Mouse (Mus musculus) frontal cortex, postnatal 25 days (tissue): ENCODE data around the gene Chtop.

Experiments used
- DNase-seq, 2 experiments: peaks; one replicate each; pipeline ENCODE4 v3.0.0; 2022; ENCODE audit warnings: low spot score in 2 of 2

The Chtop gene

GRCm38 (mm10) chr3:90508950-90509746 is at the start of gene Chtop:
TSS of gene Chtop (minus strand) at chr3:90509498.
- DNase-seq: peak; percentile 98 to 99

- no peak for DNase-seq
Observed at GRCm38 (mm10) chr3:90555954-90556353, 46.7 kb upstream of the Chtop start.

DNA sequence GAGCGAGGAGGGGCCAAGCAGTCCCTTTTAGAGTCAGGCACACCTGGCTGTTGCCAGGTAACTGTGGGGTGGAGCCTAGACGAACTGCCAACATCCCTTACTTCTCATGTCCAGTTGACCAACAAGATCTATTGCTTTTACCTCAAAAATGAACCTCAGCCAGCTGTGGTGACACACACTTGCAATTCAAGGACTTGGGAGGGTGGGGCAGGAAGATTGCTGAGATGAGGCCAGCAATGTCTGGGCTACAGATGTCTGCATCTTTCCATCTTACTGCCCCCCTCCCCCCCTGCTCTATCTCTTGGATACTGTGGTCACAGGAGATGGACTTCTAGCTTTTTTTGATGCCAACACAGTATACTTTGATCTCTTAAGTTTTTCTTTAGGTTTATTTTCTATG is 42.9 kb upstream of the Chtop start:
- no peak for DNase-seq

DNA sequence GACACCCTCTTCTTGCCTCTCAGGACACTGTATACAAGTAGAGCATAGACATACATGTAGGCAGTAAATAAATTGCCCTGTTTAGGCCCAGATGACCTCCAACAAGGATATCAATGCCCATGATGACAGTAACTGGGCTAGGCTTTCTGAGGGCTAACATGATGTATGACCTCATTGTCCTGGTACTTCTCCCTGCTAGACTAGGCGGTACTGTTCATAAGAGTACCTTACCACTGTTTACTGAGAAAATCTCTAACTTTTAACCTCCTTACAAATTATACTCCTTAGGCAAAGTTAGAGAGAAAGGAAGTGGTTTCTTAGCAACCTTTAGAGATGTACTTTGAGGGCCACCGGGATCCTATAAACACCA is 41.1 kb upstream of the Chtop start:
- no peak for DNase-seq

GRCm38 (mm10) chr3:90549676-90550420 is 40.5 kb upstream of the Chtop start:
- DNase-seq: no peak

DNA sequence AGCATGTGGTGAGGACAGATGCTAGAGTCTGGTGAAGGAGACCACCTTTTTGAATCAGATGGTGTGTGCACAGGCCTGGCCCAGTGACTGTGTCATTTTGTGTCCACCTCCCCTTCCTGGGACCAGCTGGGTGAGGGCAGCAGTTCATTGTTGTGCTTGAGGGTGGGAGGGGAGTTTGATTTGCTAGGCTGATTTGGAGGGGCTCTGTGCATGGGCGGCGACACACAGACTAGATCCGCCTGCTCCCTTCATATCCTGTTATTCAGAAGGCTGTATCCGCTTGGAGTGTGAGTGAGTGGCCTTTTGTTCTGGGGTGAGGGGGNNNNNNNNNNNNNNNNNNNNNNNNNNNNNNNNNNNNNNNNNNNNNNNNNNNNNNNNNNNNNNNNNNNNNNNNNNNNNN is 31.6 kb upstream of the Chtop start:
- no peak for DNase-seq

DNA sequence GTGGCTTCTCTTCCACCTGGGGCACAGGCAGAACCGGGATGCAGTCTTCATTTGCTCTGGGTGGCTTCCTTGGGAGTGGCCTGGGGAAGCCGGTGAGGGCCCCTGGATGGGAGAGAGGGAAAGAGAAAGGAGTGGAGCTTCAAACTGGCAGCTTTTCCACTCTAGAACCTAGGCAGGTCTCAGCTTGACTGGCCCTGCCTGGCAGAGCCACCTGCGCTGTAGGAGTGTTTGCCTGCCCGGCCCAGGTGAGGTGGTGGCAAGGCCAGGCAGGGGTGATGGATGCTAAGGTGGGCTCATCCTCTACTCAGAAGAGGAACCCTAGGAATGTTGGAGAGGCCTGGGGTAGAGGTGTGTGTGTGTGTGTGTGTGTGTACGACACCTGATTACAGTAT is 28.6 kb upstream of the Chtop start:
- no peak for DNase-seq

DNA sequence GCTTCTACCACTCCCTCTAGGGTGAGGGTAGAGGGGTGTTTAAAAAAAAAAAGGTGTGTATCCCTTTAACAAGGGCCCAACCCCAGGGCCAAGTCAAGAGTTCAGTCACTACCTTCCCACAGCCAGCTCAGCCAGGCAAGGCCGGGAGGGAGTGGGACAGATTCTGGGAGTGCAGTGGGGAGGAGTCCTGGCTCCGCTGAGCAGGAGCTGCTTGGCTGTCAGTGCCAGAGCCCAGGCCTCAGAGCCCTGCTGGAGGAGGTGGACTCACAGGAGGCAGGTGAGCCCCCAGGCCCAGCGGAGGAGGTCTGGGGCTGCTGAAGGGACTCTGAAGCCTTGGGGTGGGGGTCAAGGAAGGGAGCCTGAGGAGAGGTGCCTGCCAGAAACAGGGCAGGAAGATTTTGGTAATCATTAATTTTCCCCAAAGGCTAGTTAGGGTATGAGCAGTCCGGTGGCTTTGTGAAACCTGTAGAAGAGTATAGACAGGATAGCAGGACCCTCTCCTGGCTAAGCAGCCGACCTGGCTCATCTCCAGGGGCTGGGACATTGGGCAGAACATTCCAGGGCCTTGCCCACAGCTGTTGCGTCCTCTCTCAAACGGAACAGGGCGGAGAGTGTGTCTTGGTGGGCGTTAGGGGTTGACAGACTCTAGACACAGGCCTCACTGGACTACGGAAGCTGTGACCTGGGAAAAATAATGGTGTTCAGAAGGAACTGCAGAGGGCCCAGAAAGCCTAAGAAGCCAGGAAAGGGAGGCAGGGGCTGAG is 28.0 kb upstream of the Chtop start, which contains the start of gene S100a16:
Gene S100a16 (plus strand): TSS at position 114 of the 764 bp plus-strand sequence.
- no peak for DNase-seq

DNA sequence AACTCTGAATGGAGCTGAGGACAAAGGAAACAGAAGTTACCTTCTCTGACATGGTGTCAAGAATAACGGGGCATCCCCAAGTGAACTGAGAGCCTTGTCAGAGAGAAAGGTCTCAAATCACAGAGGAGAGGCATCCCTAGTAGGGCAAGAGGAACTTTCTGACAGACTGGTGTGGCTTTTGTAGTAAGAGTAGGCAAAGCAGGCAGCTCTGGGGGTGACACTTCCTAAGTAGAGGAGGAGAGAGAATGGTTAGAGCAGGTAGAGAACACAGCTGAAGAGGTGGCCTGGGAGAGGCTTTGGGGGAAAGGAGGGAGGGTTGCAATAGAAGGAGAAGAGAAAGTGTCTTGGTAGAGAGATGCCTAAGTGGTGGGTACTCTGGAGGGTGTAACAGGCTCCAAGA is 26.1 kb upstream of the Chtop start:
- DNase-seq: no peak

DNA sequence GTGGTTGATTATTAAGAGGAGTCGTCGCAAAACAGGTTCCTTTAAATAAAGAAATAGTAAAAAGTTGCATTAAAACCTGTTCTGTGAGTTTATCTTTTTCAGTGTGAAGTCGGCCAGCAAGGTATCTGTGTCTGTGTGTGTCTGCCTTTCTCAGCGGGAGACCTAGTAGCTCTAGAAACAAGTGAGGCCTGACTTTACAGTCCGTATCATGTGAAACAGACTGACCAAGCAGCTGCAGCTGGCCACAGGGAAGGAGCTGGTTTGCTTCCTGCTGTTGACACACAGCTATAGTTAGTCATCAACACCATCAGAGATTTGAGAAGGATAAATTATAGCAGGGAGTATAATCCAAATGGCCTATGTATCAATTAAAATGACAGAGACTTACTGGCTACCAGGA is 22.4 kb upstream of the Chtop start:
- DNase-seq: no peak

DNA sequence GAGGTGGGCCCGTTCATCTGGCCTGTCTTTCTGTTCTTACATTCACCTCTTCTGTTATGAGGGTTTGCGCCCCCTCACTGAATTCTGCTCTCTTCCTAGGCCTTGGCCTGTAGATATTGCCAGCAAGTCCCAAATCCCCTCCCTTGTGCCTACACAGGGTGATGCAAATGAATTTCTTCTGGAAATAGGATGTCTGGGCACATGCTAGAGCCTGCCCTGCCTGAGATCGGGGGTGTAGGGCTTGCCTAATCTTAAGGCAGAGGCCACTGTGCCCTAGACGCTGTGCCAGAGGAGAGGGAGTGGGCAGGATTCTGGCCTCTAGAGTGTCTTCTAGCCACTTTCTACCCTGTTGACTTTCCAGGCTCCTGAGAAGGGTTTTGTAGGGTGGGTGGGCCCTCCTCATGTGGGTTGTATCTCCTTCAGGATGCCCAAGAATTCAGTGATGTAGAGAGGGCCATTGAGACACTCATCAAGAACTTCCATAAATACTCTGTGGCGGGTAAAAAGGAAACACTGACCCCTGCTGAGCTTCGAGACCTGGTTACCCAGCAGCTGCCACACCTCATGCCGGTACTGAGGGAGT is 18.1 kb upstream of the Chtop start:
- no peak for DNase-seq

- DNase-seq: no peak
Observed at GRCm38 (mm10) chr3:90526580-90526979, 17.3 kb upstream of the Chtop start, which contains the start of gene S100a14. TSS of gene S100a14 (plus strand) at chr3:90526856.

DNA sequence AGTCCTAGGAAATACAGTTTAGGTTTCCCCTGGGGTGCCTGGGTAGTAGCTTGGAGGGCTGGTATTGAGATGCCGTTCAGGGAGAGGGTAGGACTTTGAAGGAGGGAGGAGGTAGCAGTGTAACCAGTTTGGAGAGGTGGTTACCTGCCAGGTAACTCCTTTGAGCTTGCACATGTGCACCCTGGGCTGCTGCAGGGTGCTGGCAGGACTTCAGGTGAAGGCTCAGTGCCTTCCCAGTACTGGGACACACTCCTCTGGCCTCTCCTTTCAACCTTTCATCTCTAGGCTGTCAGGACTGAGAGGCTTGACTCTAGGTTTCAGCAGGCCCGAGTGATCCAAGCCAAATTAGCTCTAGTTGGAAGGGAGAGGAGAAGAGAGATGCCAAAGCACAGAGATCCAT is 16.8 kb upstream of the Chtop start:
- DNase-seq: no peak

GRCm38 (mm10) chr3:90525421-90525820 is 16.1 kb upstream of the Chtop start:
- DNase-seq: no peak

DNA sequence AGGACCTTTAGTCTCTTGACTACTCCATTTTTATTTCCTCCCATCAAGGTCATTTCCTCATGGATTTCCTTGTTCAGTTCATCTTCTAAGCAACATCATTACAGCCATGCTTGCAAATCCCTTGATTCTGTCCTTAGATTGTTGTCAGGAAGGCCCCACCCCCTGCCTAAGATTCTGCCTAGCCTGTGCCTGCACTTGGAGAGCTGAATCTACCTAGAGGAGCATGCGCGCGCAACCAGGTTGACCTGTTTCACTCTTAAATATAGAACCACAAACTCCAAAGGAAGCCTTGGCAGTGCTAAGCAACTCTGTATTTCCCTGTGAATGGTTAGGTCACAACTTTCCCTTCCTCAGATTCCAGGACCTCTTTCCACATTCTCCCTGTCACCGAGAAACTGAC is 8.4 kb upstream of the Chtop start:
- DNase-seq: no peak

GRCm38 (mm10) chr3:90515789-90516188 is 6.5 kb upstream of the Chtop start:
- DNase-seq: no peak

GRCm38 (mm10) chr3:90515242-90515641 is 5.9 kb upstream of the Chtop start:
- no peak for DNase-seq

DNA sequence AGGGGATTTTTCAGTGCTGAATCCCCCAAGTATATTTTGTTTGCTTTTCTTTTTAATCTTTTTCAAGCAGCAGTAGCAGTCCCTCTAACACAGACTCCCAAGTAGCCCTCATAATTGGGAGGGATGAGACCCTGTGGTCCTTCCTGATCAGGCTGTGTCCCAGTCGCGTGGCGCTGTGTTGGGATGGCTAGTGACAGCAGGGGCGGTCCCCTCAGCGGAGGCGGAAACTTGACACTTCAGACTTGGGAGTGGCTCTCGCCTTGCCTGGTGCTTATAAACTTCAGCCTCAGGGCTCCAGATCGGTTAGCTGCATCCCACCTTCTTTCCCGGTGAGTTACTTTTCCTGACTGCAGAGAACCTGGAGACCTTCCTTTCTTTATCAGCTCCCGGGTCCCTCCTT is 5.4 kb upstream of the Chtop start:
- no peak for DNase-seq

DNA sequence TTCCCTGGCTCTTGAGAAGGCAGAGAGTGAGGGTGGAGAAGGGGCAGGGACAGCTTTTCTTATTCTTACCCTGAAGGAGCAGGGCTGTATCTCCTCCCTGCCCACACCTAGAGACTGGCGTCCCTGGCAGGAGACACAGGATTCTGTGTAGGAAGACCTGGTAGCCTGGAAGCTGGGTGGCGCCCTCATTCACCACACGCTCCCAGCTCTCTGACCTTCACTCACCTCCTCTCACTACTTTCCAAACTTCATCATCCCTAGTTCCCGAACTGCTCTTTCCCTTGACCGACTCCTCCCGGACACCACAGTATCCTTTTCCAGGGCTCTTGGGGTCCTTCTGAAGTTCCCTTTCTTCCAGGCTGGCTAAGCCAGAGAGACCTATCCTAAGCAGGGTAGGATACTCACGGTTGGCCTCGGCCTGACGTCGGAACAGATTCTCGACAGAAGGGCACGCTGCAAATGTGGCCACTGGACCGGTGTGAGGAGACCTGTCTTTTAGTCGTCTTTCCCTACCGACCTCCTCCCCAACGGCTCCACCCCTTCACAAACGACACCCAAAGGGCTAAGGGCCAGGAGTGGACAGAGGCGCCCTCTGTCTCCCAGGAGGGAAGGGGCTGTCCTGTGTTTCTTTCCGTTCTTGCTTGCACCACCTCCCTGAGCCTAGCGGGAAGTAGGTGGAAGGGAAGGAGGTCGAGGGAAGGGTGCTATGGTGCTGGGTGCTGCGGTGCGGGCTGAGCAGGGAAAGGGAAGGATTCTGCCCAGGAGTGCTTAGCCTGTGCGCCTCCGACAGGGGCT is 4.7 kb upstream of the Chtop start, which contains the start of the genes S100a1 and S100a13:
Gene S100a1 (minus strand): TSS at position 597 of the 795 bp plus-strand sequence.
Gene S100a13 (plus strand): TSS at position 640 of the 795 bp plus-strand sequence.
- DNase-seq: no peak

- no peak for DNase-seq
Observed at GRCm38 (mm10) chr3:90512948-90513642, 3.8 kb upstream of the Chtop start.
